In genomic region chr12:55302485-55303441, GRCm38 (mm10) we compare ENCODE assay signal across 8 mouse cellular contexts. TPM values are rescaled to one million over a fixed set of nuclear protein-coding genes. Genes with fewer than 3 reads are reported as not detected.
DNase-seq lines count a peak whose midpoint lies in the region; ATAC-seq lines count a peak whose summit lies in the region.

Gene Ppp2r3c, minus strand, starts transcription at chr12:55302998.

- H3K9me3 ChIP-seq in hindbrain, embryonic 15.5 days, result no peaks in the 10 kb centered on the region

- peaks cover 34% of the 10 kb centered on the region for H3K4me1 ChIP-seq in hindbrain, embryonic 15.5 days (replicated peaks)

- peaks cover 7% of the 10 kb centered on the region for H3K36me3 ChIP-seq in hindbrain, embryonic 15.5 days

- ATAC-seq in hindbrain, embryonic 15.5 days (ENCODE audit: low FRiP score, low read depth), result peak; percentile 95

- H3K9ac ChIP-seq in hindbrain, embryonic 15.5 days, result peak within 1 kb of the TSS; percentile 56

- WGBS in hindbrain, embryonic 15.5 days, result under 1% methylated on average over 55 of the region's 55 CpGs

- peak within 1 kb of the TSS; percentile 88 for H3K27ac ChIP-seq in hindbrain, embryonic 15.5 days (replicated peaks)

- DNase-seq in T-cell, adult 2 months (ENCODE audit: low spot score), result peak; percentile 93
- peak; percentile 87 to 91 for DNase-seq in cerebellum, postnatal 36 days
- DNase-seq in frontal cortex, postnatal 36 days (ENCODE audit: low spot score in 2 of 2), result peak; percentile 92 to 95
- DNase-seq in left cerebral cortex, adult 11 months (ENCODE audit: low spot score), result peak; percentile 86
- DNase-seq in lung, postnatal 4 days, result peak; percentile 92 to 95
- peak; percentile 85 for DNase-seq in retina, postnatal 7 days (ENCODE audit: low read depth, low spot score)
- peak; percentile 71 for DNase-seq in urinary bladder, adult 2 months (ENCODE audit: low spot score)

- H3K4me3 ChIP-seq in hindbrain, embryonic 15.5 days, result peak within 1 kb of the TSS; percentile 58

- H3K27me3 ChIP-seq in hindbrain, embryonic 15.5 days, result no peaks in the 10 kb centered on the region

- H3K4me2 ChIP-seq in hindbrain, embryonic 15.5 days, result peak within 1 kb of the TSS; percentile 63

RNA-seq across cellular contexts. Expression of gene Ppp2r3c, which starts in this region (rescaled TPM):
- polyA plus RNA-seq in hindbrain, embryonic 15.5 days (2015; fragmentation: Nextera tagmentation; extraction: Ambion mirVana), result 20.6 and 20.9 TPM in 2 replicates
- polyA plus RNA-seq in urinary bladder, adult 2 months (2012; rRNA removed), result 8.9 and 9.0 TPM in 2 replicates

Comparison
In these comparisons a context has a peak if more than half of its experiments do, and no peak if none do; other contexts are left out.
1. Peak in every context shown above with its lines: DNase-seq, ATAC-seq, H3K4me3 ChIP-seq and H3K27ac ChIP-seq.